Mouse (Mus musculus): Measurements from ENCODE around the gene Prrt4. TPM values are rescaled to one million over a fixed set of nuclear protein-coding genes. Genes with fewer than 3 reads are reported as not detected.
"Not testable (repeated sequence)": the region's sequence is repeated elsewhere in the genome, so short reads cannot be mapped to it uniquely, and the experiment has no call there.

Prrt4 gene
- polyA plus RNA-seq, 1 experiment from 2014 or later, result 0.23 TPM

DNA sequence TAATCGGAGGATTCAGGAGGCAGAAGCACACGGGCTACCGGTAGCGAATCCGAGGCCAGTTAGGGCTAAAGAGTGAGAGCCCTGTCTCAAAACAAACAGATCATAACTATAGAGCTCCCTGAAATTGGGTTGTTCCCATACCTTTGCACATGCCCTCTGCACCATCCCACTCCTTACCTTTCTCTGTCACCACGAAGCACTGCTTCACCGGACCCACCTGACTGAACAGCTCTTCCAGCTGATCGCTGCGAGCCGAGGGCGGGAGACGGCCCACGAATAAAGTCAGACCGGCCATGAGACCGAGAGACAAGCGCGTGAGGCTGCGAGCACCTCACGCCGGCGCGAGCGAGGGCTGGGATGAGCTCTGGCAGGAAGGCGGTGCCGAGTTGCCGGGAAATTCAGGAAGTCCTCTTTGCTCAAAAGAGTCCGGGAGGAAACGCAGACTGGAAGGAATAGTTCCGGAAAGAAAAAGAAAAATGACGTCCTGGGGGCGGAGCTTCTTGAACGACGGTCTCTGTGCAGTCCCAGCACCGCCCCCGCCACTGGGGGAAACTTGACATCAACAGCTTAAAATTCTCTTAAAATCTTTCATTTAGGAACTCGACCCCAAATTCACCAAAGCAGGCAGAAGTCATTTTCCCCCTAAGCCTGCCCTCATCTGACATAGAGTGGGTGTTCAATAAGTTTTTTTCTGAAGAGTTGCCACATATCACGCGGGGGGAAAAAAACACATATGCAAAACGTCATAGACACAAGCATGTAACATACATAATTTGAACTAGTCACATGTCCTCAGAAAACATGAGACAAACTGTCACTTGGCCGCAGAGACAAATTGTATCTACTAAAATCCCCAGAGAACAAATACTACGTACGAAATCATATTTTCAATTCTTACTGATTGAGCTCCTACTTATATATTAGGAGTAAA is 14.8 kb downstream of the Prrt4 start, which contains the start of gene Rbm28:
Gene Rbm28, minus strand, starts transcription at position 693 of the 931 bp plus-strand sequence.
- H3K36me3 ChIP-seq (ENCODE audit: control insufficient read depth, insufficient read depth, low read length), result no peaks in the 10 kb centered on the region
- 7% methylated on average over 42 of the region's 42 CpGs for WGBS
- peak within 1 kb of the TSS; percentile 76 for H3K4me3 ChIP-seq (ENCODE audit: low read length)
- H3K27me3 ChIP-seq (replicated peaks; ENCODE audit: control insufficient read depth, insufficient read depth, low read length), result peaks cover 16% of the 10 kb centered on the region
- H3K9ac ChIP-seq (ENCODE audit: low read depth, low read length), result peak within 1 kb of the TSS; percentile 77
- peak within 1 kb of the TSS; percentile 71 for H3K27ac ChIP-seq (ENCODE audit: low read length)
- no peaks in the 10 kb centered on the region for H3K4me1 ChIP-seq (ENCODE audit: control insufficient read depth, insufficient read depth, low read length)
- H3K4me2 ChIP-seq (ENCODE audit: low read depth, low read length), result peak within 1 kb of the TSS; percentile 74
- ATAC-seq, result peak; percentile 85
- no peaks in the 10 kb centered on the region for H3K9me3 ChIP-seq (ENCODE audit: control insufficient read depth, low read length)

DNA sequence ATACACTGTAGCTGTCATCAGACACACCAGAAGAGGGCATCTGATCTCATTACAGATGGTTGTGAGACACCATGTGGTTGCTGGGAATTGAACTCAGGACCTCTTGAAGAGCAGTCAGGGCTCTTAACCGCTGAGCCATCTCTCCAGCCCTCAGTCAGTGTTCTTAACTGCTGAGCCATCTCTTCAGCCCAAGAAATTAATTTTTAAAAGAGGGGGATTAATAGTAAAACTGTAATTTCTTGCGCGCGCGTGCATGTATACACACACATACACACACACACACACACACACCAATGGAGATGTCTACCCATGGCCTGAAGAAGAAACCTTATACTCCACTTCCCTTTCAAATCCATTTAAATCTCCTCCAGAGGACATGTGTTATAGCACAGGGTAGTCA is 18.1 kb downstream of the Prrt4 start:
- not testable (repeated sequence) for H3K9ac ChIP-seq (ENCODE audit: low read depth, low read length); H3K27ac ChIP-seq (ENCODE audit: low read length); H3K4me3 ChIP-seq (ENCODE audit: low read length); H3K4me1 ChIP-seq (ENCODE audit: control insufficient read depth, insufficient read depth, low read length); ATAC-seq; H3K9me3 ChIP-seq (ENCODE audit: control insufficient read depth, low read length); H3K36me3 ChIP-seq (ENCODE audit: control insufficient read depth, insufficient read depth, low read length); H3K27me3 ChIP-seq (replicated peaks; ENCODE audit: control insufficient read depth, insufficient read depth, low read length); H3K4me2 ChIP-seq (ENCODE audit: low read depth, low read length)
- WGBS, result 97% methylated on average over 5 of the region's 5 CpGs

GRCm38 (mm10) chr6:29160786-29161185 is 18.6 kb downstream of the Prrt4 start:
- no peak overlapping the region for H3K27ac ChIP-seq (ENCODE audit: low read length)
- no peak overlapping the region for H3K4me2 ChIP-seq (ENCODE audit: low read depth, low read length)
- no peak overlapping the region for H3K4me3 ChIP-seq (ENCODE audit: low read length)
- no peak overlapping the region for H3K9ac ChIP-seq (ENCODE audit: low read depth, low read length)
- no peak for ATAC-seq
- H3K9me3 ChIP-seq (ENCODE audit: control insufficient read depth, low read length), result no peaks in the 10 kb centered on the region
- H3K27me3 ChIP-seq (replicated peaks; ENCODE audit: control insufficient read depth, insufficient read depth, low read length), result no peaks in the 10 kb centered on the region
- WGBS, result 91% methylated on average over 2 of the region's 2 CpGs
- no peaks in the 10 kb centered on the region for H3K4me1 ChIP-seq (ENCODE audit: control insufficient read depth, insufficient read depth, low read length)
- H3K36me3 ChIP-seq (ENCODE audit: control insufficient read depth, insufficient read depth, low read length), result no peaks in the 10 kb centered on the region

- Histone ChIP-seq H3K9me3 (ENCODE audit: control insufficient read depth, low read length) (no peaks in the 10 kb centered on the region), H3K27me3 (replicated peaks; ENCODE audit: control insufficient read depth, insufficient read depth, low read length) (no peaks in the 10 kb centered on the region), H3K36me3 (ENCODE audit: control insufficient read depth, insufficient read depth, low read length) (0 out of 2 replicates have a peak, but pooled peaks cover 5% of the 10 kb centered on the region), H3K9ac (ENCODE audit: low read depth, low read length) (no peak overlapping the region), H3K4me3 (ENCODE audit: low read length) (no peak overlapping the region), H3K4me1 (ENCODE audit: control insufficient read depth, insufficient read depth, low read length) (no peaks in the 10 kb centered on the region), H3K27ac (ENCODE audit: low read length) (no peak overlapping the region), H3K4me2 (ENCODE audit: low read depth, low read length) (no peak overlapping the region)
- ATAC-seq, result no peak
- WGBS, result 92% methylated on average over 5 of the region's 5 CpGs
Measured at GRCm38 (mm10) chr6:29156326-29156725, 23.1 kb downstream of the Prrt4 start.

DNA sequence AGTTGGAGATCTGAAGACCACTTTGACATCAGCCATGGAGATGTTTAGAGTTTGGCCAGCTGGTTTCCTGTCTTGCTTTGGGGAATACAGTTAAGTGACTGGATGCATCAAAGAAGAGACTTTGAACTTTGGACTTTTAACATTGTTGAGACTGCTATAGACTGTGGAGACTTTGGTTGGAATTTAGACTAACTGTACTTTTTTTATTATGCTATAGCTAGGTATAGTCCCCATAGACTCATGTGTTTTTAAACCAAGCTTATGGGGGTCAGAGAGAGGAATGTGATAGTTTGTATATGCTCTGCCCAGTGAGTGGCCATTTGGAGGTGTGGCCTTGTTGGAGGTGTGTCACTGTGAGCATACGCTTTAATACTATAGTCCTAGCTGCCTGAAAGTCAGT is 29.4 kb downstream of the Prrt4 start:
- Histone ChIP-seq H3K9me3 (ENCODE audit: control insufficient read depth, low read length) (no peaks in the 10 kb centered on the region), H3K27me3 (replicated peaks; ENCODE audit: control insufficient read depth, insufficient read depth, low read length) (no peaks in the 10 kb centered on the region), H3K27ac (ENCODE audit: low read length) (no peak overlapping the region), H3K4me3 (ENCODE audit: low read length) (no peak overlapping the region), H3K9ac (ENCODE audit: low read depth, low read length) (no peak overlapping the region), H3K4me2 (ENCODE audit: low read depth, low read length) (no peak overlapping the region), H3K36me3 (ENCODE audit: control insufficient read depth, insufficient read depth, low read length) (0 out of 2 replicates have a peak, but pooled peaks cover 5% of the 10 kb centered on the region), H3K4me1 (ENCODE audit: control insufficient read depth, insufficient read depth, low read length) (0 out of 2 replicates have a peak, but pooled peaks cover 2% of the 10 kb centered on the region)
- ATAC-seq, result peak; percentile 52; the same call in 1 of the 2 replicates
- 87% methylated on average over 1 of the region's 1 CpGs for WGBS

DNA sequence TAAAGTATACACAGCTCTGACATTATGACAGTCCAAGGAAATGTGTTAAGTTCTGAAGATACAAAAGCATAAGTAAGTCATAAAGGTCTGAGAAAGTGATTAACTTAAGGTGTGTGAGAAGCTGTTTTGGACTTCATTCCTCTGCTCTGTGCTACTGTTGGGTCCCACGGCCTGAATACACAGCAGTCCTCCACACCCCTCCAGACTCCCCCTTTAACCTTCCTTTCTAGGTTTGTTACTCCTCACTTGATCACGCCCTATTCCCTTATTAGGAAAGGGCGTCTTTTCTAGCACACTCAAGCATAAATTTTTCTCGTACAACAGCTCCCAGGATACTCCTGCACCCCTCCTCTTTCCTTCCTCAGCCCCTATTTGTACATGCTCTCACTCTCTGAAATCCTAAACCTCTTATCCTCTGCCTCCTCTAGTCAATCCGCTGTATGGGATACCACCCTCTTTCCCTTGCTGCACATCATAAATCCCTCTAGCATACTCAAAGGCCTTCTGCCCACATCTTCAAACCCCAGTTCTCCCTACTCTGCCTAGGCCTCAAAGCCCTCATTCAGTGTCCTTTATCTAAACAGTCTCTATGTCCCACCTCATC is 31.9 kb downstream of the Prrt4 start:
- no peak overlapping the region for H3K4me3 ChIP-seq (ENCODE audit: low read length)
- no peak for ATAC-seq
- H3K4me1 ChIP-seq (ENCODE audit: control insufficient read depth, insufficient read depth, low read length), result 0 out of 2 replicates have a peak, but pooled peaks cover 2% of the 10 kb centered on the region
- no peak overlapping the region for H3K4me2 ChIP-seq (ENCODE audit: low read depth, low read length)
- H3K9me3 ChIP-seq (ENCODE audit: control insufficient read depth, low read length), result no peaks in the 10 kb centered on the region
- no peak overlapping the region for H3K9ac ChIP-seq (ENCODE audit: low read depth, low read length)
- H3K36me3 ChIP-seq (ENCODE audit: control insufficient read depth, insufficient read depth, low read length), result no peaks in the 10 kb centered on the region
- 70% methylated on average over 5 of the region's 5 CpGs for WGBS
- H3K27me3 ChIP-seq (replicated peaks; ENCODE audit: control insufficient read depth, insufficient read depth, low read length), result no peaks in the 10 kb centered on the region
- no peak overlapping the region for H3K27ac ChIP-seq (ENCODE audit: low read length)

DNA sequence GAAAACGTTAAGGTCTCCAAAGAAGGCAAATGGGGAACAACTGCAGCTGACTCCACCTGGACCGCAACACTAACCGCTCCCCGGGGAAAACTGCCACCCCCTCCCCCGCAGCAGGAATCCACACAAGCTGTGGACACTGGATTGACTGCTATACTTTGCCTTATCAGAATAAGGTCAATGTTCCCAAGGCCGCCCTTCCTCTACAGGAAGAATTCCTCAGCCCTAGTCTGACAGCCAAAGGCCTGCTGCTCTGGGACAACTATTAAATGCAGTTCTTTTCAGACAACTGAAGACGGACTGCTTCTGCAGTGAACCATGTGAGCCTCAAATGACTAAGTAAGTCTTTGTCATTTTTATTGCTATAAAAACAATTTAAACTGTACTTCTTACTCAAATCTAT is 32.7 kb downstream of the Prrt4 start:
- WGBS, result 51% methylated on average over 7 of the region's 7 CpGs
- ATAC-seq, result peak; percentile 76
- Histone ChIP-seq H3K9me3 (ENCODE audit: control insufficient read depth, low read length) (no peaks in the 10 kb centered on the region), H3K4me1 (ENCODE audit: control insufficient read depth, insufficient read depth, low read length) (0 out of 2 replicates have a peak, but pooled peaks cover 2% of the 10 kb centered on the region), H3K27ac (ENCODE audit: low read length) (no peak overlapping the region), H3K27me3 (replicated peaks; ENCODE audit: control insufficient read depth, insufficient read depth, low read length) (no peaks in the 10 kb centered on the region), H3K4me2 (ENCODE audit: low read depth, low read length) (no peak overlapping the region), H3K9ac (ENCODE audit: low read depth, low read length) (no peak overlapping the region), H3K4me3 (ENCODE audit: low read length) (no peak overlapping the region), H3K36me3 (ENCODE audit: control insufficient read depth, insufficient read depth, low read length) (no peaks in the 10 kb centered on the region)

DNA sequence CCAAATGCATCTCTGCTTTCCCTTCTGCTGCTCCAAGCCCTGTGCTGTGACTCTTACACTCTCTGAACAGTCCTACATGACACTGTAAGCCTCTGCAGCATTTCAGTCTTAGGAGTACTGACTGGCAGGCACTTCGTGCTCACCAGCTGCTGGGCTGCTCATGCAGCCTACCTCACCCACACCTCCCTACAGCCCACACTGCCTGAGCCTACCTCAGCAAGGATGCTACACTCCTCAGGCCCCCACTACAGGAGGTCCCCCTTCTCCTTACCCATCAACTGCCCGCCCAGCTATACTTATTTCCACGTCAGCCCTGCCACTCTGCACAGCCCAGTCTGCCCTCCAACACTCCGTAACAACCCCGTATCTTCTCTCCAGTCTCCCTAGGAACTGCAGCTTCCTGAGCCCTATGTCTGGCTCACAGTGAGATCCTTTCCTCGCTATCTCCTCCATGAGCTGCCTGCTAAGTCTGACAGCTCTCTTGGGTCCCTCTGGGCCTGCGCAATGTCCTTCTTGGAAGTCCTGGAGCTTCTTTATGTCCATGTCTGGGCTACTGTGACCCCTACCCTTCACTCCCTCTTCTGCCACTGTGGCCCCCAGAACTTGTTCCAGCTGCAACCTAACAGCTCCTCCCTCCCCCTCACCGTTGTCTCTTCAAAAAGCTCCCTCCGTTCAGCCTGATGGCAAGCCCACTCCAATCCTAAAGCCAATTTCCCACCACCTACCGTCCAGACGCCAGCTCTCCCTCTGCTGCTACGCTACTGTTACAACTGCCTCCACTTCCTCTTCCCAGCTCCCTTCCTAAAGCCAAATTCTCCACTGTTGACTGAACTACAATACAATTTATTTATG is 33.7 kb downstream of the Prrt4 start:
- H3K4me3 ChIP-seq (ENCODE audit: low read length), result no peak overlapping the region
- H3K9me3 ChIP-seq (ENCODE audit: control insufficient read depth, low read length), result no peaks in the 10 kb centered on the region
- no peak overlapping the region for H3K4me2 ChIP-seq (ENCODE audit: low read depth, low read length)
- H3K27me3 ChIP-seq (replicated peaks; ENCODE audit: control insufficient read depth, insufficient read depth, low read length), result no peaks in the 10 kb centered on the region
- WGBS, result 59% methylated on average over 12 of the region's 12 CpGs
- H3K4me1 ChIP-seq (ENCODE audit: control insufficient read depth, insufficient read depth, low read length), result 0 out of 2 replicates have a peak, but pooled peaks cover 2% of the 10 kb centered on the region
- no peak overlapping the region for H3K9ac ChIP-seq (ENCODE audit: low read depth, low read length)
- ATAC-seq, result no peak
- no peak overlapping the region for H3K27ac ChIP-seq (ENCODE audit: low read length)
- H3K36me3 ChIP-seq (ENCODE audit: control insufficient read depth, insufficient read depth, low read length), result no peaks in the 10 kb centered on the region

GRCm38 (mm10) chr6:29144971-29145370 is 34.4 kb downstream of the Prrt4 start:
- Histone ChIP-seq H3K4me2 (ENCODE audit: low read depth, low read length) (no peak overlapping the region), H3K9ac (ENCODE audit: low read depth, low read length) (no peak overlapping the region), H3K27ac (ENCODE audit: low read length) (no peak overlapping the region)

More at GRCm38 (mm10) chr6:29144971-29145370, 34.4 kb downstream of the Prrt4 start:
- H3K4me3 ChIP-seq (ENCODE audit: low read length), result no peak overlapping the region
- H3K36me3 ChIP-seq (ENCODE audit: control insufficient read depth, insufficient read depth, low read length), result no peaks in the 10 kb centered on the region
- 78% methylated on average over 3 of the region's 3 CpGs for whole genome bisulfite sequencing
- H3K4me1 ChIP-seq (ENCODE audit: control insufficient read depth, insufficient read depth, low read length), result 0 out of 2 replicates have a peak, but pooled peaks cover 2% of the 10 kb centered on the region
- no peaks in the 10 kb centered on the region for H3K9me3 ChIP-seq (ENCODE audit: control insufficient read depth, low read length)
- ATAC-seq, result no peak
- no peaks in the 10 kb centered on the region for H3K27me3 ChIP-seq (replicated peaks; ENCODE audit: control insufficient read depth, insufficient read depth, low read length)
